Mouse (Mus musculus): ENCODE data around the gene Rab24. TPM values are rescaled to one million over a fixed set of nuclear protein-coding genes. Genes with fewer than 3 reads are reported as not detected.

Gene Rab24
- polyA plus RNA-seq (2017; shearing (Covaris generic)): 90.2 TPM

DNA sequence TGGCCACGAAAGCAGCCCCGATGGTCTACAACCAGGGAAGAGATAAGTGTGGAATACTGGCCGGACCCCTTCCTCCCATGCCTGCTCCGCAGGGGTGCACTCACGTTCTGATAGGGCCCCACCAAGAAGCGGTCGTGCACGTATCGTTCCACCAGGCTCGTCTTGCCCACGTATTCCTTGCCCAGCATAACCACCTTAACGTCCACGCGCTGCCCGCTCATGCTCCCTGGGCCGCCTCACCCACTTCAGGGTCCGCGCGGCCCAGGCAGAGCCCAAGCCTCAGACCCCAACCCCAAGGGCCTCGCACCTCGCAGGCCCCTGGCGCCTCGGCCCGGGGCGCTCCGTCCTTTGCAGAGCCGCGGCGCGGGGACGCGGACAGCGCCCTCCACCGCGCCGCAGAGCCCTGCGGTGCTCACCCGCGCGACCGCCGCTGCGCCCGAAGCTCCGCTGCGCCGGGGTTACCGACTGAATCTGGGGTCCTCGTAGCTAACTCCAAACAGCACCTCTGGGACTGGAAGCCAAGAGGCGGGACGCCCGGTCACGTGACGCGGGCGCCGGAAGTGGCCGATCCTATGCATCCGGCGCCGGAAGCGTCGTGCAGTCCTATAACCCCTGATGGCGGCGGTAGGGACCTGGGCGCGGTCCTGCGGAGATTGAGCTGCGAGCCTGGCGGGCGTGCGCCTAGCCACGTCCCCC is at the start of gene Rab24:
Rab24 (minus strand) TSS at position 513 of the 696 bp plus-strand sequence.

DNA sequence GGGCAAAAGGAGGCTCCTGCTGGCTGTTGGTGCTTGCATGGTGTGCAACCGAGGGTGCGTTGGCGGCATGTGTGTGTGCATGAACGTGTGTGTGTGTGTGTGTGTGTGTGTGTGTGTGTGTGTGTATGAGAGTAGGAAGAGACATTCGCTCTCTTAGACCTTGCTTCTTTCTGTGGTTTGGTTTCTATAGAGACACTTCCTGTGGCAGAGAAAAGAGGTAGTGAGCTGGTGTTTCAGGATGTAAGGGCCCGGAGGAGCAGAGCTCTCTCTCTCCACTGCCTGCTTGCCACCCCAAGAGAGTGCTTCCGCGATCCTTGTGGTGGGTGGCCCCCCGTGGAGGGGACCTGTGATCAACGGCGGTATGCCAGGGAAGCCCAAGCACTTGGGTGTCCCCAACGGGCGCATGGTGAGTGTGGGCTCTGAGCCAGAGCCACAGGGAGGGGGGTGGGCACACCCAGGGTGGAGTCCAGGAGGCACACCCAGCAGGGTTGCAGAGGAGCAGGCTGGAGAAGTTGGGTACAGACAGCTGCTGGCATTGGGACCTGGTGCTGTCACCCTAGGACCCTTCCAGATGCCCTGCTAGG is 47.9 kb upstream of the Rab24 start, which contains the start of gene Rgs14:
Rgs14 (plus strand) TSS at position 202 of the 584 bp plus-strand sequence.

DNA sequence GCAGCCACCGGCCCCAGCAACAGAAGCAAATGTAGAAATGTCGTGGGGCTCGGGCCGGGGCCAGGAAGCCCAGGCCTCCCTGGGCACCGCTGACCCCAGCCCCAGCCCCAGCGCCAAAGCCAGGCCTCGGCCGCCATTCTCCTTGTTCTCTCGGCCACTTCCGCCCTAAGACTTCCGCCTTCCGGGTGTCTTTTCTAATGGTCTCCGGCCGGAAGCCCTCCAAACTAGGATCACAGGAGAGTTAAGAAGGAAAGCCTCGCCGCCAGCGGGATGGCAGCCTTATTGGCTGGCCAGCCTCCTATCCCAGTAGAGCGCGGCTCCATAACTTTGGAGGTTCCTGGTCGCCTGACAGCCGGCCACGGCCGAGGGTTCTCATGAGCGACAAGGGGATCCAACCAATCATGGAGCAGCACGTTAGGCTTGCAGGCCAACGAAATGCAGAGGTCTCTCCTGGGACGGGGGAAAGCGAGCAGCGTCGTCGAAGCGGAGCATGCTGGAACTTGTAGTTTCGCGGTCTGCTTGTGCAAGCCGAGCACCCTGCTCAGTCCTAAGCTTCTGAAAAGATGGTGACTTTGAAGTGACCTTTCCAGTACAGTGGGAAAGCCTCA is 40.8 kb upstream of the Rab24 start, which contains the start of gene Lman2:
Lman2 (minus strand) TSS at position 331 of the 608 bp plus-strand sequence.

DNA sequence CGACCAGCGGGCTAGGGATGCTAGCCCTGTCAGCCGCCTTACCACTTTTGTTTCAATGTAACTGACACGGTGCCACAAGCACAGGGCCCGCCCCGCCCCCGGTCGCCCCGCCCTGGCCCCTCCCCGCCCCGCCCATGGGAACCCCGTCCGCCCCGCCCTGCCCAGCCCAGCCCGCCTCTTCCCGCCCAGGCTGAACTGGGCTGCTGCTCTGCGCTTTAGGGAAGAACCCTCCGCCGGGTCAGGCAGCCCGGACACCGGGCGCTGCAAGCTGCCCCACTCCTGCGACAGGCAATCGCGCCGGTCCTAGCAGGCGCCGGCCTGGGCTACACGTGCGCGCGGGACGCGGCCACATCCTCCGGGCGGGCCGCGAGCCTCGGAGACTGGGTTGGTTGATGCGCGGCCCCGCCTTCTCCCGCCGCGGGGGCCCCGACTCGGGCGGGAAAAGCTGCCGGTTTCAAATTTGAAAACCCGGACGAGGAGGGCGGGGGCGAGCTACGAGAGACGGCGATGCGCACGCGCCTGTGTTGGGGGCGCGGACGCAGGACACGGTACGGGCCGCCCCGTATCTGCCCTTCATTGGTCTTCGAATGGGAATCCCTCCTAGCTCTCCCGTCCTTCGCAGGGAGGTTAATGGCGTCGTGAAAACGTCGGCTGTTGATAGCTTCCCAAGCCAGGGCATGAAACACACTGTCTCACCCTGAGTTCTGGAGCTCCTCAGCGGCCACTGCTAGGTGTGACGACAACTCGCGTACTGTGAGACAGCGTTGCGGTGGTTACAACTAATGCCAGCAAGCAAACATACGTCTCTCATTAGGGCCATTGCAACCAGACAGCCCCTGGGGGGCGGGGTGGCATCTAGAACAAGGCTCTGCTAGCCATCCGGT is 8.2 kb upstream of the Rab24 start, which contains the start of gene Mxd3:
Mxd3 (minus strand) TSS at position 141 of the 884 bp plus-strand sequence.

DNA sequence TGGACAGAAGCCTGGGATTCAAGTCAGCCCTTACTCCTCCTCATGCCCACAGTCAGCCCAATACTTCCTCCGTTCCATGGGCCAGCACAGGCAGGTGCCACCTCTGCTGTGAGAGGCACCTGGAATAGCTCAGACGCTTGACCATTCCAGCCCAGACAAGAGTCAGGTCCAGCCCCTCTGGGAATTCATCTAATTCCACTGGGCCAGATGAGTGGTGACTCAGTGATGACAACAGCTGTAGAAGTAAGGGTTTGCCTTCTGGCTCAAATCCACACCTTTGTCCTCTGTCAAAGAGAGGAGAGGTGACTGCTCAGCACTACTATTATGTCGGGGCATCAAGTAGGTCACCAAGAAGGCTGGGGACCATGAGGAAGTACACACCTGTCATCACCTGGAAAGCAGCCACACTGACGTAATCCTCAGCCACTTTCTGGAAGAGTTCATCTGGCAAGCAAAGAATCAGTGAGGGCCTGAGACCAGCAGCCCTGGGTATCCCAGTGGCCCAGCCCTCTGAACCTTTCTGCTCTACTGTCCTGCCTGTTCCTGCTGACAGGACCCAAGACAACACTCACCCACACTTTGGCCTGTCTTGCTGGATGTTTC is 1.7 kb downstream of the Rab24 start, which contains the start of gene Prelid1:
Prelid1 (plus strand) TSS at position 570 of the 603 bp plus-strand sequence.

Other genes with a start within 250 kb of the Rab24 start
- 76.8 TPM for gene Uimc1, start 221.6 kb downstream of the Rab24 start, polyA plus RNA-seq (2017; shearing (Covaris generic))
- gene Zfp346, start 216.6 kb downstream of the Rab24 start, polyA plus RNA-seq (2017; shearing (Covaris generic)): 16.9 TPM
- not detected for gene Gm17617, start 188.4 kb downstream of the Rab24 start, polyA plus RNA-seq (2017; shearing (Covaris generic))
- gene Fgfr4, start 169.3 kb downstream of the Rab24 start, polyA plus RNA-seq (2017; shearing (Covaris generic)): not detected
- gene Nsd1, start 112.2 kb downstream of the Rab24 start, polyA plus RNA-seq (2017; shearing (Covaris generic)): 54.5 TPM
- gene Prelid1, start 1.4 kb downstream of the Rab24 start, polyA plus RNA-seq (2017; shearing (Covaris generic)): 261 TPM
- gene Mxd3, start 7.9 kb upstream of the Rab24 start, polyA plus RNA-seq (2017; shearing (Covaris generic)): not detected
- gene Lman2, start 40.8 kb upstream of the Rab24 start, polyA plus RNA-seq (2017; shearing (Covaris generic)): 148 TPM
- 66.5 TPM for gene Rgs14, start 47.8 kb upstream of the Rab24 start, polyA plus RNA-seq (2017; shearing (Covaris generic))
- gene Slc34a1, start 76.2 kb upstream of the Rab24 start, polyA plus RNA-seq (2017; shearing (Covaris generic)): 0.28 TPM
- 0.82 TPM for gene Pfn3, start 93.3 kb upstream of the Rab24 start, polyA plus RNA-seq (2017; shearing (Covaris generic))
- not detected for gene F12, start 104.8 kb upstream of the Rab24 start, polyA plus RNA-seq (2017; shearing (Covaris generic))
- 345 TPM for gene Grk6, start 123.1 kb upstream of the Rab24 start, polyA plus RNA-seq (2017; shearing (Covaris generic))
- gene Prr7, start 142.3 kb upstream of the Rab24 start, polyA plus RNA-seq (2017; shearing (Covaris generic)): 8.0 TPM
- not detected for gene Dbn1, start 166.2 kb upstream of the Rab24 start, polyA plus RNA-seq (2017; shearing (Covaris generic))
- 8.9 TPM for gene Pdlim7, start 191.7 kb upstream of the Rab24 start, polyA plus RNA-seq (2017; shearing (Covaris generic))
- not detected for gene Dok3, start 207.3 kb upstream of the Rab24 start, polyA plus RNA-seq (2017; shearing (Covaris generic))
- 68.7 TPM for gene Ddx41, start 214.7 kb upstream of the Rab24 start, polyA plus RNA-seq (2017; shearing (Covaris generic))
- gene Fam193b, start 249.2 kb upstream of the Rab24 start, polyA plus RNA-seq (2017; shearing (Covaris generic)): 51.6 TPM